Mouse (Mus musculus) B cell, adult 2 months (primary cell): ENCODE measurements at regions not wholly inside any gene's neighbourhood (a gene's known extent, or its start where the extent isn't known, plus 50 kb on each side); places are given as distances from the start of the nearest gene placed in this dataset.
A peak's percentile ranks its signal among the peaks of the same experiment; 100 is the strongest.

Experiments used
- DNase-seq, 2 experiments: peaks; one replicate each; pipeline ENCODE4 v3.0.0; 2022

DNA sequence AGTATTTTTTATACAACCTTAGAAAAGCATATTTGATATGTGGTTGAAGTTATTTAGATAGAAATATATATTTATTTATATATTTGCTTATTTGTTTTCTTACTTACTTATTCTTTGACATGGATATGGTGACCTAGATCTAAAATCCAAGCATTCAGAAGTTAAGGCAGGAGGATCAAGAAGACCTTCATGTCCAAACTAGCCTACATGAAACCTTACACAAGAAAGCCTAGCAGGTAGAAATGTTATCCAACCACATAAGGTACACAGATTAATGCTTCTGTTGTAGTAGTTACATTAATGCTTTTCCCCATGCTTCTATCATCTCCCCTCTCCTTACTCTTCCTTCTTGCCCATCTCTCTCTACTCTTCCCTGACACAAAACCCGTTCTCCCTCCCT is 93.2 kb upstream of the Cpeb2 start:
- DNase-seq: no peak

DNA sequence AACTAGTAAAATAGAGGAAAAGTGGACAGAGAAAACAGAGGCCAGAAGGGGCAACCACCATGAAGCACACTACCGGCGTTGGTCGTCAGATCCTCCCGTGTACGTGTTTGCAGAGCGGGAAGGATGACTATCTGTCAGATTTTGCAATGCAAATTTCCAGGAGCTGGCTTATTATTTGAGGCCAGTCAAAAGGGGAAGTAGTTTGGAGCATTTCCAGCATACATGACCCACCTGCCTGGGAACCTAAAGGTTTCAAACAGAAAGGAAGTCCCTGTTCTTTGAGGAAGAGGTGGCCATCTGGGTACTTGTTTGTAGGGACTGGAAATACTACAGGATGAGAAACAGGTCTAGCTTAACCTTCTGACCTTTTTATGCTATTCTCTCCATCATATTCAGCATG is 87.0 kb upstream of the Cpeb2 start:
- DNase-seq: peak; percentile 2

DNA sequence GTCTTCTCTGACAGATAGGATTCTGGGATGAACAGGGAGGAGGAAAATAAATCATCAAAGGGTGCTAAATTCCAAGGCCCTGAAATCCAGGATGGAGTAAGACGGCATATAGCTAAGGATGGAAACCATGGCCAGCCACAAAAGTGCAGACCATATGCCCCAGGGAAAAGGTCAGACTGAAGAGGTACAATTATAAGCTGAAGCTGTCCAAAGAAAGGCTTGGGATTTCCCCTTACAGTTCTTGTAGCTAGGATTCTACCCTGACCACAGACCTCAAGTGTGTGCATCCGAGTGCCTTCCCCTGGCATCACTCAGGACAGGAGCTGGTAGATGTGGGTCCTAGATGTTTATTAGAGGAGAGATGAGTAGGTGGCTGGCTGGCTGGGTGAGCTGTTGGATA is 86.0 kb upstream of the Cpeb2 start:
- no peak for DNase-seq

DNA sequence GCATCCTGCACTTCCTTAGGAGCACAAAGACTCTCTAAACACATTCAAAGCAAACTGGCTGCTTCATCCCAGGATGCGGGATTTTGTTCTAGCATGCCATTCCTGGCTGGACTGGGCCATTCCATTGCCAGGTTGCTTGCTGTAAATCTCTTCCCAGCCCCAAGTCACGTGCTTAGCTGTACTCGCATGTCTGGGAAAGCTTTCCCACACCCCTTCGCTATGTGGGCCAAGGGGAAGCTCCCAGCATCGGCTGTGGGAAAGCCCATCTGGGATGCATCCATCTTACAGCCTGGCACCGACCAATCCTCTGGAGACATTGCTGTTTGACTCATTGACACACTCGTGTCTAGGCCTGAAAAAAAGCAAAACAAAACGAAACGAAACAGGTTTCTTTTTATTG is 84.5 kb upstream of the Cpeb2 start:
- DNase-seq: no peak

DNA sequence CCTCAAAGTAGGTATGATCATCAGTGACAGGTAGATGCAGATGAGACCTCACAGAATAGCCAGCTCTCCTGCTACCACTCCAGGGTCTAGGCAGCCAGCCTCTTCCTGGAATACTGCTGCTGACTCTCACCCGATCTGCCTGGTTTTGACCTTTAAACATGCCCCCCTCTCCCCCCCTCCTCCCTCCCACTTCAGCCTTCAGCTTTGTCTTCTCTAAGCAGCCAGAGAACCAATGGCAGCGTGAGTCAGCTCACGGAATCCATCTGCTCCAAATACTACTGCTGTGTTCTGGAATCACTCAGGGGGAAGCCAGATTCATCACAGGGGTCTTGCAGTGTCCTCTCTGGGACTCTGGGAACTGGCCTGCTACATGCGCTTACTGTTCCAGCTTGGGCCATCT is 83.4 kb upstream of the Cpeb2 start:
- DNase-seq: no peak

DNA sequence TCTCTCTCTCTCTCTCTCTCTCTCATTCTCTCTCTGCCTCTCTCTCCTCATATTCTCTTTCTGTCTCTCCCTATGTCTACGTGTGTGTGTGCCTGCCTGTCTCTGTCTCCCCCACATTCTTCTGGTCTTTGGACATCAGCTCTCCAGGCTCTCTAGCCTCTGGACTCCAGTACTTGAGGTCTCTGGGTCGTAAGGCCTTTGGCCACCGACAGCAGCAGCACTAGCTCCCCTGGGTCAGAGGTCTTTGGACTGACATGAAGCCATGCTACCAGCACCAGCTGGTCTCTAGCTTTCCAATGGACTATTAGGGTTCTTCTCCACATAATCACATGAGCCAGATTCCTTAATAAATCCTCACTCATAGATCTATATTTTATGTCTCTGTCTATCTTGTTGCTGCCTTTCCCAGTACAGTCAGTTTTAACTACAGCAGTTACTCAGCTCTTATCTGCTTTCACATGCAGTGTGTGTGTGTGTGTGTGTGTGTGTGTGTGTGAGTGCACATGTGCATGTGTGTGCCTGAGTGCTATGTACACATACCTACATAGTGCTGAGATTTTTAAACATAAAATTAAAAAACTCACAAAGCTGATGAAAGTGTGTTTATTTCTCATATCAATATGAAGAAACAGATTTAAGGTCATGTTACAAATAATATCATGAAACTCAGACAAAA is 81.7 kb upstream of the Cpeb2 start:
- DNase-seq: no peak

DNA sequence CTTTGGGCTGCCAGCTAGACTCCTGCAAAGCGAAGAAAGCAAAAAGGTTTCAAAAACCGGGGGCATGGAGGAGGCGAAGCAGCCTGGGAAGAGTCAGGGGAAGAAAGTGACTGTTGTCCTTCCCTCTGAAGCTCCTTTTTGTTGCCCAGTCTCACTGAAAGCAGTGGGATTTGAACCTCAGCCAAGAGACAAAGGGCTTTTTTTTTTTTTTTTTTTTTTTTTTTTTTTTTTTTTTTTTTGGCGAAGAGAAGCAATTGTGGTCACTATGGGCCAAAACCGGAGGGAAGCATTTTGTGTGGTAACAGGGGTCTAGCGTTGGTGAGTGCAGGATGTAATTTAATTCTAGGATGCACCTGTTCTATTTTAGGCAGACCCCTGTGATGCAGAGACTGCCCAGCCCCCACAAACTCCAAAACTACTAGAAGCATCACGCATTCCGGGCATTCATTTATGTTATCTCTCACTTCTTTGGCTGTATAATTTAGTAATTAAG is 80.8 kb upstream of the Cpeb2 start:
- DNase-seq: no peak

DNA sequence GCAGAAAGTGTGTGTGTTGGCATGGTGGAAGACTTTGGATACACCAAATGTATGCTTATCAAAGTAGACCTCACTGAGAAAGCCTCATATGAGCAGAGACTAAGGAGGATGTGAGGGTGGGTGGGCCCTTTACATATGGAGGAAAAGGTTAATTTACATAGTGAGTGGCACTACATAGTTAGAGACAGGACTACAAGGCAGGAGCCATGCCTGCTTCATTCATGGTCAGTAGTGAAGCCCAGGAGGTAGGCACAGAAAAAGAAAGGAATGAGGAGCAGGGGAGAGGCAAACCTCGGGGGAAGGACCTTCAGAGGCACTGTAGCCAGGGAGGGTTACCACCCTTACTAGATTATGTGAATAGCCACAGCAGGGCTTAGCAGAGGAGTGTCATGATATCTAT is 80.1 kb upstream of the Cpeb2 start:
- no peak for DNase-seq

DNA sequence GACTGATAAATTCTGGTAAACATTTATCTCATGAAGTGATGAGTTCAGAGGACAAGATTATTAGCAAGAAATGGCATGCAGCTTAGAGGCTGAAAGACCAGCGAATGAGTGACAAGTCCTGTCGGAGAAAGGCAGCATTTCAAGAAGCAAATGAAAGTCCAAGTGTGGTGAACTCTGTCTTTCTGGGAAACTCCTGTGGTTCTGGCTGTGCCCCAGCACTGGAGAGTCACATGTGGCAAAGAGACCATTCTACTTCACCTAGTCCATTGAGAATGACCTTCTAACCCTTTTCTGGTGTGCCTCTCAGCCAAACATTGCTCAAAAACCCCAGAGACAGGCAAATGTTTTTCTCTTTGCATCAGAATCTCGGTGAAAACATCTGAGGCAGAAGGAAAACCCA is 76.2 kb upstream of the Cpeb2 start:
- no peak for DNase-seq

DNA sequence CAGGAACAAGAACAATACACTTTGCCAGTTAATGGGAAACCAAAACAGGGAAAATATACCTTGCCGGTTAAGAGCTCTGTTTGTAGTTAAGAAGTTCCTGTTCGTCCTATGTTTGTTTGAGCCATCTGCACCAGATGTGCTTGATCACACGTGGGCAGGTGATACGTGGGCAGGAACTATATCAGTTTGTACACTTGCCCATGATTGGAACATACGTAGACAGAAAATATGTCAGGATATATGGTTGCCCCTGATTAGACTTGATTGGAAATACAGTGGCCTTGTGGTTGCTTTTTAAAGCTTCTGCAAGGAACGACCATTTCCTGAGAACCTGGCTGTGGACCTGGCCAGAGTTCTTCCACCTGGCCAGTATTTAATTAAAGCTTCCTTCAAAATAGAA is 72.8 kb upstream of the Cpeb2 start:
- no peak for DNase-seq

DNA sequence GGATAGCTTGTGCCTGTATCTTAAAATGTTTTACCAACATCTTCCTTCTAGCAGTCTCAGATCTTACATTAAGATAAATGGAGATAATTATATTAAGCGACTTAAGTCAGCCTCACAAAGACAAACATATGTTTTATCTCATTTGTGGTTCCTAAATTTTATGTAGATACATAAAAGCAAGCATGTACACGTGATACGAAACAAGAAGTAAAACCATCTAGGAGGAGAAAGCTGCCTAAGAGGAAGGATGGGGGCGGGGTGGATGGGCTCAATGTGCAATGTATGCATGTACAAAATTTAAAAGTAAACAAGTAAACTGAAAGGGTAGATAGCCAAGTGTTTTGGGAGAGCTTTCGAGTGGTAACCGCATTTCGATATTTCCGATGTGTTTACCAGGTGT is 51.5 kb upstream of the Cpeb2 start:
- DNase-seq: peak; percentile 2
